Mouse (Mus musculus) embryonic facial prominence, embryonic 10.5 days (tissue): ENCODE results near the gene Cav3. TPM values are rescaled to one million over a fixed set of nuclear protein-coding genes. Genes with fewer than 3 reads are reported as not detected.

ENCODE experiments used
- DNase-seq: peaks from one replicate; pipeline ENCODE4 v3.0.0-alpha.2; 2017; ENCODE audit warnings: low spot score
- H3K27ac ChIP-seq: fragments of 300-500 bp; sonication (generic); replicated peaks from 2 replicates; pipeline ENCODE4 v1.5.1; 2016; ENCODE audit warnings: mild to moderate bottlenecking
- H3K27me3 ChIP-seq: fragments of 300-500 bp; sonication (generic); replicated peaks from 2 replicates; pipeline ENCODE4 v1.6.1; 2016; ENCODE audit warnings: low read depth, mild to moderate bottlenecking; ENCODE audit not compliant: poor library complexity, severe bottlenecking
- H3K36me3 ChIP-seq: fragments of 300-500 bp; sonication (generic); replicated peaks from 2 replicates; pipeline ENCODE4 v1.6.1; 2016; ENCODE audit warnings: mild to moderate bottlenecking, moderate library complexity
- H3K4me1 ChIP-seq: fragments of 300-500 bp; sonication (generic); 2 replicates; pipeline ENCODE4 v1.6.1; 2016
- H3K4me3 ChIP-seq: fragments of 300-500 bp; sonication (generic); 2 replicates; pipeline ENCODE4 v1.5.1; 2016; ENCODE audit warnings: mild to moderate bottlenecking, moderate library complexity
- H3K9me3 ChIP-seq: fragments of 300-500 bp; sonication (generic); 2 replicates; pipeline ENCODE4 v1.6.1; 2016; ENCODE audit warnings: mild to moderate bottlenecking
- WGBS: fragments of 180-500 bp; shearing (Covaris S2); methylation state at CpG from one replicate; pipeline ENCODE4 v1.1.7; 2016; 5-methylcytosine and 5-hydroxymethylcytosine counted together
- polyA plus RNA-seq: library from polyadenylated mRNA; unstranded; fragments of >200 nt; fragmentation: Nextera tagmentation; extraction: Ambion mirVana; gene quantifications from 2 replicates; pipeline ENCODE4 v1.2.1, GENCODE M21; 2016

Gene Cav3
- polyA plus RNA-seq, 1 experiment from 2014 or later, result not detected

GRCm38 (mm10) chr6:112487993-112488392 lies 28.7 kb downstream of the Cav3 start:
- H3K27me3 ChIP-seq, result peaks cover 86% of the 10 kb centered on the region

GRCm38 (mm10) chr6:112488821-112489180 lies 29.5 kb downstream of the Cav3 start:
- Histone ChIP-seq H3K4me3 (peak overlapping the region; percentile 53), H3K27me3 (peaks cover 82% of the 10 kb centered on the region), H3K27ac (no peak overlapping the region), H3K9me3 (no peaks in the 10 kb centered on the region), H3K36me3 (no peaks in the 10 kb centered on the region), H3K4me1 (peaks cover 26% of the 10 kb centered on the region)
- no peak for DNase-seq
- WGBS, result 34% methylated on average over 24 of the region's 24 CpGs

More at GRCm38 (mm10) chr6:112487993-112488392, 28.7 kb downstream of the Cav3 start:
- Histone ChIP-seq H3K27ac (no peak overlapping the region), H3K36me3 (no peaks in the 10 kb centered on the region), H3K4me3 (no peak overlapping the region), H3K4me1 (peaks cover 26% of the 10 kb centered on the region), H3K9me3 (no peaks in the 10 kb centered on the region)
- 81% methylated on average over 5 of the region's 5 CpGs for WGBS
- no peak for DNase-seq

GRCm38 (mm10) chr6:112489181-112489909 lies 30.0 kb downstream of the Cav3 start:
- Histone ChIP-seq H3K9me3 (no peaks in the 10 kb centered on the region), H3K36me3 (no peaks in the 10 kb centered on the region), H3K4me1 (peaks cover 22% of the 10 kb centered on the region), H3K4me3 (peak overlapping the region; percentile 53), H3K27me3 (peaks cover 82% of the 10 kb centered on the region), H3K27ac (no peak overlapping the region)
- WGBS, result 6% methylated on average over 72 of the region's 72 CpGs
- DNase-seq, result peak; percentile 45

GRCm38 (mm10) chr6:112489910-112490559 lies 30.7 kb downstream of the Cav3 start, which contains the start of gene Oxtr:
TSS of gene Oxtr (minus strand) at chr6:112489943.
- peak within 1 kb of the TSS; percentile 53 for H3K4me3 ChIP-seq
- H3K27ac ChIP-seq, result no peak within 1 kb of the TSS
- H3K36me3 ChIP-seq, result no peaks in the 10 kb centered on the region
- H3K27me3 ChIP-seq, result peaks cover 77% of the 10 kb centered on the region
- DNase-seq, result no peak
- no peaks in the 10 kb centered on the region for H3K9me3 ChIP-seq
- 7% methylated on average over 24 of the region's 24 CpGs for WGBS
- peaks cover 28% of the 10 kb centered on the region for H3K4me1 ChIP-seq

- no peak overlapping the region for H3K27ac ChIP-seq
- 1% methylated on average over 35 of the region's 35 CpGs for WGBS
- H3K36me3 ChIP-seq, result no peaks in the 10 kb centered on the region
- no peaks in the 10 kb centered on the region for H3K9me3 ChIP-seq
- peak overlapping the region; percentile 53 for H3K4me3 ChIP-seq
- DNase-seq, result peak; percentile 90
- peaks cover 70% of the 10 kb centered on the region for H3K27me3 ChIP-seq
- peaks cover 35% of the 10 kb centered on the region for H3K4me1 ChIP-seq
These were observed 31.4 kb downstream of the Cav3 start for GRCm38 (mm10) chr6:112490625-112491242.

GRCm38 (mm10) chr6:112491521-112491920 lies 32.2 kb downstream of the Cav3 start:
- WGBS, result 74% methylated on average over 8 of the region's 8 CpGs
- Histone ChIP-seq H3K4me1 (peaks cover 42% of the 10 kb centered on the region), H3K27me3 (peaks cover 62% of the 10 kb centered on the region), H3K9me3 (no peaks in the 10 kb centered on the region), H3K4me3 (no peak overlapping the region), H3K36me3 (no peaks in the 10 kb centered on the region), H3K27ac (no peak overlapping the region)
- no peak for DNase-seq

GRCm38 (mm10) chr6:112492656-112493055 lies 33.4 kb downstream of the Cav3 start:
- no peak for DNase-seq
- 83% methylated on average over 6 of the region's 6 CpGs for WGBS

GRCm38 (mm10) chr6:112493371-112493770 lies 34.1 kb downstream of the Cav3 start:
- Histone ChIP-seq H3K27ac (no peak overlapping the region), H3K9me3 (no peaks in the 10 kb centered on the region), H3K4me1 (peaks cover 42% of the 10 kb centered on the region), H3K4me3 (no peak overlapping the region), H3K36me3 (no peaks in the 10 kb centered on the region), H3K27me3 (peaks cover 44% of the 10 kb centered on the region)
- DNase-seq, result no peak
- WGBS, result 90% methylated on average over 9 of the region's 9 CpGs

More at GRCm38 (mm10) chr6:112492656-112493055, 33.4 kb downstream of the Cav3 start:
- Histone ChIP-seq H3K4me1 (peaks cover 42% of the 10 kb centered on the region), H3K36me3 (no peaks in the 10 kb centered on the region), H3K9me3 (no peaks in the 10 kb centered on the region), H3K27me3 (peaks cover 51% of the 10 kb centered on the region), H3K4me3 (no peak overlapping the region), H3K27ac (no peak overlapping the region)

- 63% methylated on average over 10 of the region's 10 CpGs for WGBS
- H3K36me3 ChIP-seq, result no peaks in the 10 kb centered on the region
- H3K27ac ChIP-seq, result no peak overlapping the region; the same call in 1 of the 2 replicates
- peaks cover 31% of the 10 kb centered on the region for H3K27me3 ChIP-seq
- no peaks in the 10 kb centered on the region for H3K9me3 ChIP-seq
- peaks cover 32% of the 10 kb centered on the region for H3K4me1 ChIP-seq
- peak; percentile 33 for DNase-seq
- H3K4me3 ChIP-seq, result no peak overlapping the region
These were observed 35.3 kb downstream of the Cav3 start for GRCm38 (mm10) chr6:112494620-112495081.

- Histone ChIP-seq H3K4me1 (peaks cover 27% of the 10 kb centered on the region), H3K4me3 (no peak overlapping the region), H3K27me3 (peaks cover 25% of the 10 kb centered on the region), H3K27ac (no peak overlapping the region), H3K9me3 (no peaks in the 10 kb centered on the region), H3K36me3 (no peaks in the 10 kb centered on the region)
- 57% methylated on average over 4 of the region's 4 CpGs for WGBS
- DNase-seq, result no peak
These were observed 35.9 kb downstream of the Cav3 start for GRCm38 (mm10) chr6:112495219-112495618.

- DNase-seq, result no peak
- Histone ChIP-seq H3K4me3 (no peak overlapping the region), H3K36me3 (no peaks in the 10 kb centered on the region), H3K27me3 (peaks cover 15% of the 10 kb centered on the region), H3K27ac (no peak overlapping the region), H3K4me1 (peaks cover 20% of the 10 kb centered on the region), H3K9me3 (no peaks in the 10 kb centered on the region)
- whole genome bisulfite sequencing, result 70% methylated on average over 8 of the region's 8 CpGs
These were observed 37.2 kb downstream of the Cav3 start for GRCm38 (mm10) chr6:112496291-112497060.

GRCm38 (mm10) chr6:112497456-112497855 lies 38.2 kb downstream of the Cav3 start:
- Histone ChIP-seq H3K36me3 (no peaks in the 10 kb centered on the region), H3K27ac (no peak overlapping the region), H3K4me3 (no peak overlapping the region), H3K4me1 (peaks cover 20% of the 10 kb centered on the region), H3K9me3 (no peaks in the 10 kb centered on the region), H3K27me3 (peaks cover 5% of the 10 kb centered on the region)
- 79% methylated on average over 2 of the region's 2 CpGs for WGBS
- DNase-seq, result no peak
